Mouse (Mus musculus) MEL (cell line): ENCODE results near the gene Ostc. TPM values are rescaled to one million over a fixed set of nuclear protein-coding genes. Genes with fewer than 3 reads are reported as not detected.

ENCODE experiments used
- DNase-seq: peaks from one replicate; pipeline ENCODE4 v3.0.0; 2011; ENCODE audit warnings: low read depth, low spot score
- H3K27ac ChIP-seq: 2 replicates; pipeline ENCODE4 v1.5.1; 2012; ENCODE audit warnings: low read depth, mild to moderate bottlenecking, control low read depth, low read length, moderate library complexity; ENCODE audit not compliant: control insufficient read depth
- H3K27me3 ChIP-seq, 2 experiments: fragments of 150-350 bp in 1 of 2; sonication (generic) in 1 of 2; 2 replicates each; pipeline ENCODE4 v1.6.1; 2012; ENCODE audit warnings: low read length in 2 of 2, mild to moderate bottlenecking in 2 of 2, improper control_type of control experiment in 1 of 2, moderate library complexity in 1 of 2; ENCODE audit not compliant: insufficient read depth in 2 of 2, control insufficient read depth in 1 of 2
- H3K36me3 ChIP-seq, 2 experiments: 2 replicates each; pipeline ENCODE4 v1.6.1; 2012 to 2014; ENCODE audit warnings: low read length in 2 of 2, improper control_type of control experiment in 1 of 2, inconsistent platforms in 1 of 2, mild to moderate bottlenecking in 1 of 2; ENCODE audit not compliant: insufficient read depth in 2 of 2, control insufficient read depth in 1 of 2
- H3K4me1 ChIP-seq, 2 experiments: fragments of 150-350 bp in 1 of 2; sonication (generic) in 1 of 2; 2 replicates each; pipeline ENCODE4 v1.6.1; 2012; ENCODE audit warnings: low read length in 2 of 2, improper control_type of control experiment in 1 of 2, mild to moderate bottlenecking in 1 of 2; ENCODE audit not compliant: insufficient read depth in 2 of 2, control insufficient read depth in 1 of 2
- H3K4me3 ChIP-seq, 2 experiments: fragments of 150-350 bp in 1 of 2; sonication (generic) in 1 of 2; 2 replicates each; pipeline ENCODE4 v1.5.1; 2012; ENCODE audit warnings: low read depth in 2 of 2, low read length in 2 of 2, mild to moderate bottlenecking in 2 of 2, moderate library complexity in 2 of 2, control low read depth in 1 of 2, improper control_type of control experiment in 1 of 2; ENCODE audit not compliant: control insufficient read depth in 1 of 2, insufficient read depth in 1 of 2
- H3K79me2 ChIP-seq: 2 replicates; pipeline ENCODE4 v1.6.1; 2012; ENCODE audit warnings: mild to moderate bottlenecking, low read length, moderate library complexity; ENCODE audit not compliant: control insufficient read depth, poor library complexity, insufficient read depth
- H3K9ac ChIP-seq: 2 replicates; pipeline ENCODE4 v1.6.1; 2012; ENCODE audit warnings: low read depth, mild to moderate bottlenecking, control low read depth, low read length, moderate library complexity; ENCODE audit not compliant: control insufficient read depth, poor library complexity, severe bottlenecking
- H3K9me3 ChIP-seq: fragments of 150-350 bp; sonication (generic); replicated peaks from 2 replicates; pipeline ENCODE4 v1.6.1; 2012; ENCODE audit warnings: mild to moderate bottlenecking, low read length, improper control_type of control experiment, moderate library complexity; ENCODE audit not compliant: insufficient read depth
- BHLHE40 ChIP-seq: IDR thresholded peaks from 2 replicates; pipeline ENCODE4 v1.6.1; 2012; ENCODE audit warnings: low read depth, mild to moderate bottlenecking, inconsistent platforms, low read length, improper control_type of control experiment, borderline replicate concordance
- E2F4 ChIP-seq: IDR thresholded peaks from 2 replicates; pipeline ENCODE4 v1.6.1; 2011; ENCODE audit warnings: low read depth, low read length, improper control_type of control experiment, borderline replicate concordance
- MAFK ChIP-seq: IDR thresholded peaks from 2 replicates; pipeline ENCODE4 v1.6.1; 2011; ENCODE audit warnings: low read depth, mild to moderate bottlenecking, low read length, improper control_type of control experiment, borderline replicate concordance
- MEF2A ChIP-seq: IDR thresholded peaks from 2 replicates; pipeline ENCODE4 v1.6.1; 2014; ENCODE audit warnings: low read depth, mild to moderate bottlenecking, inconsistent platforms, low read length, improper control_type of control experiment; ENCODE audit not compliant: poor library complexity, insufficient replicate concordance, severe bottlenecking; ENCODE audit errors: extremely low read depth
- MXI1 ChIP-seq: IDR thresholded peaks from 2 replicates; pipeline ENCODE4 v1.6.1; 2011; ENCODE audit warnings: mild to moderate bottlenecking, low read depth, low read length, improper control_type of control experiment
- MYC ChIP-seq: IDR thresholded peaks from 2 replicates; pipeline ENCODE4 v1.6.1; 2011; ENCODE audit warnings: low read depth, mild to moderate bottlenecking, low read length, improper control_type of control experiment, moderate library complexity
- POLR2AphosphoS2 ChIP-seq: IDR thresholded peaks from 2 replicates; pipeline ENCODE4 v1.6.1; 2011; ENCODE audit warnings: low read length, improper control_type of control experiment
- SIN3A ChIP-seq: IDR thresholded peaks from 2 replicates; pipeline ENCODE4 v1.6.1; 2012; ENCODE audit warnings: low read length, improper control_type of control experiment, inconsistent platforms
- USF1 ChIP-seq: IDR thresholded peaks from 2 replicates; pipeline ENCODE4 v1.6.1; 2014; ENCODE audit warnings: low read depth, mild to moderate bottlenecking, inconsistent platforms, low read length, improper control_type of control experiment, moderate library complexity
- ZC3H11A ChIP-seq: IDR thresholded peaks from 2 replicates; pipeline ENCODE4 v1.6.1; 2012; ENCODE audit warnings: low read depth, mild to moderate bottlenecking, inconsistent platforms, low read length, improper control_type of control experiment
- ZNF384 ChIP-seq: IDR thresholded peaks from 2 replicates; pipeline ENCODE4 v1.6.1; 2012; ENCODE audit warnings: low read depth, mild to moderate bottlenecking, inconsistent platforms, low read length, improper control_type of control experiment
- polyA plus RNA-seq, 2 experiments: library from polyadenylated mRNA; stranded (reverse) in 1 of 2; unstranded in 1 of 2; fragments of >175 nt in 1 of 2; fragments of >200 nt in 1 of 2; gene quantifications; 2 replicates each; pipeline versions ENCODE4 v1.2.1 to v1.2.4; 2012; ENCODE audit warnings: low replicate concordance in 2 of 2, low read depth in 1 of 2; ENCODE audit not compliant: insufficient read length in 2 of 2, insufficient read depth in 1 of 2, missing spikeins in 1 of 2
- total RNA-seq: library from RNA; depleted of rRNA; stranded (reverse); fragments of 300-350 nt; gene quantifications from 2 replicates; pipeline ENCODE4 v1.2.3, GENCODE M21; 2012; rRNA removed

The Ostc gene
- total and polyA plus RNA-seq, 3 experiments = 185 to 199 TPM; not detected in 1

- H3K9me3 ChIP-seq = no peaks in the 10 kb centered on the region
- no peak overlapping the region for H3K9ac ChIP-seq
- H3K27me3 ChIP-seq = no peaks in the 10 kb centered on the region; a peak in 1 of 4 replicates
- H3K4me3 ChIP-seq = no peak overlapping the region
- H3K79me2 ChIP-seq = no peaks in the 10 kb centered on the region
- no peaks in the 10 kb centered on the region for H3K4me1 ChIP-seq
- no peaks in the 10 kb centered on the region for H3K36me3 ChIP-seq
- TF ChIP-seq E2F4 (no peak), ZC3H11A (no peak), MAFK (no peak), BHLHE40 (no peak), MEF2A (no peak), USF1 (no peak), POLR2AphosphoS2 (no peak), SIN3A (no peak), ZNF384 (no peak), MXI1 (no peak), MYC (no peak)
- no peak for DNase-seq
- H3K27ac ChIP-seq = no peak overlapping the region
Observed at GRCm38 (mm10) chr3:130646110-130646810, 63.0 kb downstream of the Ostc start.

Other genes starting within 250 kb of the Ostc start
- gene Etnppl, start 92.0 kb downstream of the Ostc start, total RNA-seq = not detected in 2 replicates
- not detected for gene Etnppl, start 92.0 kb downstream of the Ostc start, polyA plus RNA-seq
- gene Rpl34, start 21.0 kb upstream of the Ostc start, total RNA-seq = 1,619 and 1,639 TPM in 2 replicates
- gene Rpl34, start 21.0 kb upstream of the Ostc start, polyA plus RNA-seq = 100 to 1,000 TPM; 451 to 895 TPM